Mouse (Mus musculus) brain, embryonic 14.5 days (tissue): Measurements from ENCODE around the gene Nup62.

Experiments used
- CTCF ChIP-seq: fragments of 200-500 bp; IDR thresholded peaks from 2 replicates; pipeline ENCODE4 v1.5.1; 2012; ENCODE audit warnings: inconsistent platforms, mild to moderate bottlenecking, moderate library complexity, borderline replicate concordance; ENCODE audit not compliant: insufficient read depth, insufficient read length; ENCODE audit errors: extremely low read depth
- POLR2A ChIP-seq: fragments of 200-500 bp; IDR thresholded peaks from 2 replicates; pipeline ENCODE4 v1.6.1; 2012; ENCODE audit warnings: mild to moderate bottlenecking, inconsistent platforms, borderline replicate concordance; ENCODE audit not compliant: poor library complexity, insufficient read depth, insufficient read length, severe bottlenecking; ENCODE audit errors: extremely low read depth

DNA sequence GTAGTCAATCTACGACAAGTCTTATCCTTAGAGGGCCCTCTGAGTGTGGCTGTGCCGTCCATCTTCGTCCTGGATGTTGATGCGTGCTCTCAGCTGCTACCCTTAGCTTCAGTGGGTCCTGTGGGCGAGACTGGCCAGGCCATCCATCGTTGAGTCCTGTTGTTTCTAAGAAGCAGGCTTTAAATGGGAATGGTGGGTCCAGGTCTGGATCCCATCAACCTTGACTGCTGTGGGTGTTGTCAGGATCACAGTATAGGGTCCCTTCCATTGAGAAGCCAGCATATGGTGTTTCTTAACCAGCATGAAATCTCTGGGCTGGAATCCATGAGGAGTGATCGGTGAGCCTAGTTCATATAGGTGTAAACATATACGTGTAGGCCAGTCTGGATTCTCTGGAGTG lies 35.8 kb upstream of the Nup62 start:
- TF ChIP-seq CTCF (no peak), POLR2A (no peak)
